Mouse (Mus musculus): ENCODE measurements at regions not wholly inside any gene's neighbourhood (a gene's known extent, or its start where the extent isn't known, plus 50 kb on each side); places are given as distances from the start of the nearest gene placed in this dataset.
"Not testable (repeated sequence)": the region's sequence is repeated elsewhere in the genome, so short reads cannot be mapped to it uniquely, and the experiment has no call there.

DNA sequence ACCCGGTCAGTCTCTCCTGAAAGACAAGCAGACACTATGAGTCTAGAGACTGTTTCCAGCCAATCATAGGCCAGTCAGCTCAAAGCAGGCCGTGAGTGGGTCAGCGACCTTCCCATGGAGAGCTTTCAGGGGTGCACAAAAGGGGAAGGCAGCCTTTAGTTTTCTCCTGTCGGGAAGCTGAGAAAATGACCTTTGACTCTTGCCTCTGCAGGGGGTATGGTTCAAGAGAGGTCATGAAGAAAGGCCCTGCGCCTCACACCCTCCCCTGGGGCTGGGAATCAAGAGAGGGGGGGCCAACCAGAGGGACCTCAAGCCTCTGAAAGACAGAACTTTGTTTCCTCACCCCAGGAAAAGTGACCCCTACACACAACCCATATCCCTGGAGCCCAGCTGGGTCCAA is 164.4 kb upstream of the Rapgef5 start:
- DNase-seq (ENCODE audit: low read depth, low spot score) (no peak), ATAC-seq (no peak)
- no peaks in the 10 kb centered on the region for H3K27me3 ChIP-seq
- ChIA-PET POLR2A (no interaction called here), CTCF (no interaction called here)
- no peak for TF ChIP-seq CTCF (IDR thresholded peaks at IDR 0.05)
- in situ Hi-C loops (cut with MboI; ENCODE audit: low pct_unique_long_range_greater_than_20kb): no loop called here

DNA sequence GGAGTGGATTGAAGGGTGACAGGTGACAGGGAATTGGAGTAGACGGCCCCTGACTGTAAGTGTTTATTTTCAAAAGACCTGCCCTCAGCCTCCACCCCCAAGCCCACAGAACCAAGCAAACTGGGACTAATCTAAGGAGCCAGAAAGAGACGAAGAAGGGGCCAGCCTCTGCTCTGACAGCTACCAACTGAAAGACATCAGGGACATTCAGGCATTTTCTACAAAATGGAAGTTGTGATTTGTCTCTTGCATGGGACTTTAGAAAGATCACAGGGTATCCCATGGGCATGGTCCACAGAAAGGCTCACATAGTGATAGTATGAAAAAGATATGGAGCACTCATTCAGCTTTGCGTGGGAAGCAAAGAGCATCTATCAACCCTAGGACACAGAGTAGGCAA is 163.8 kb upstream of the Rapgef5 start:
- in situ Hi-C loops (cut with MboI; ENCODE audit: low pct_unique_long_range_greater_than_20kb): no loop called here
- CTCF ChIA-PET: no interaction called here
- H3K27me3 ChIP-seq: no peaks in the 10 kb centered on the region
- ATAC-seq (no peak), DNase-seq (ENCODE audit: low read depth, low spot score) (no peak)
- POLR2A ChIA-PET: no interaction called here
- no peak for TF ChIP-seq CTCF (IDR thresholded peaks at IDR 0.05)

DNA sequence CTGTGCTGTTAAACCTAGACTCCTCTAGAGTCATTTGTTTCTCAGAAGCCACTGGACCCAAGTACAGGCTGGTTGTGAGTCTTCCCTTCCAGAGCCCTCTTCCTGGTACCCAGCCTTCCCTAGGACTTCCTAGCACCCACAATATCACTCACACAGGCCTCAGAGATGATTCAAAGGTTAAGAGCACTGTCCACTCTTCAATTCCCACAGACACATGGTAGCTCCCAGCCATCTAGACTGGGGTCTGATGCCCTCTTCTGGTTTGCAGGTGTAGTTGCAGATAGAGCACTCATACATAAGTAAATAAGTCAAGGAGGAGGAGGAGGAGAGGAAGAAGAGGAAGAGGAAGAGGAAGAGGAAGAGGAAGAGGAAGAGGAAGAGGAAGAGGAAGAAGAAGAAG is 163.3 kb upstream of the Rapgef5 start:
- no peak for ATAC-seq
- POLR2A ChIA-PET: no interaction called here
- no peaks in the 10 kb centered on the region for H3K27me3 ChIP-seq
- in situ Hi-C loops (cut with MboI; ENCODE audit: low pct_unique_long_range_greater_than_20kb): no loop called here
- DNase-seq (ENCODE audit: low read depth, low spot score): no peak
- peak; percentile 32 for TF ChIP-seq CTCF (IDR thresholded peaks at IDR 0.05)
- CTCF ChIA-PET: no interaction called here

DNA sequence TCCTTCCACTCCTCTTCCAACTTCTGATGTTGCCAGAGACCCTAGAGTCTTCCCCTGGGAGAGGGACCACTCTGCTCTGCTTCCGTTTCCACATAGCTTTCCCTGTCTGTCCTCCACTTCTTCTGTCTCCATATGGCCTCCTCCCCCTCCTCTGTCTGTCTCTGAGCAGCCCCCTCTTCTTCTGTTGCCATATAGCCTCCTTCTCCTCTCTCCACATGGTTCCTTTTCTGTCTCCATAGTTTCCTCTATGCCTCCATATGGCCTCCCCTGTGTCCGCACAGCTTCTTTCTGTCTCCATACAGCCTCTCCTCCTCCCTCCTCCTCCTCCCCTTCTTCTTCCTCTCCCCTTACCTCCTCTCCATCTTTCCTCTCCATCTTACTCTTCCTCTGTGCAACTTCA is 158.5 kb upstream of the Rapgef5 start:
- ATAC-seq (no peak), DNase-seq (ENCODE audit: low read depth, low spot score) (no peak)
- CTCF ChIA-PET: no interaction called here
- POLR2A ChIA-PET: interaction anchor here (0.6 kb wide), 1 partner anchor 25 kb away, joined by 3 read pairs; no protein-coding TSS in a partner anchor
- H3K27me3 ChIP-seq: peaks cover 6% of the 10 kb centered on the region
- in situ Hi-C loops (cut with MboI; ENCODE audit: low pct_unique_long_range_greater_than_20kb): no loop called here
- no peak for TF ChIP-seq CTCF (IDR thresholded peaks at IDR 0.05)

DNA sequence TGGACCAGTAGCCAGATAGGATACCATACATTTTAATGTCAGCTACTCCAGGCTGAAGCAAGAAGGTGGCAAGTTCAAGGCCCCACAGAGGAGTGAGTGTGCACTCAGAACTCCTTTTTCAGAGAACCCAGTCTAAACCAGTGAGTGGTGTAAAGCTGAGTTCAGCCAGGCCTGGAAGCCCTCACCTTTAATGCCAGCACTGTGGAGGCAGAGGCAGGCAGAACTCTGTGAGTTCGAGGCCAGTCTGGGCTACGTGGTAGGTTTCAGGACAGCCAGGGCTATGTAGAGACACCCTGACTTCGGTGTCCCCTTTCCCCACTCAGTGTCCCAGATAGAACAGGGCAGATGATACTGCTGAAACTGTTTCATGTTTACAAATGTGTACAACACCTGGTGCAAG is 157.4 kb upstream of the Rapgef5 start:
- in situ Hi-C loops (cut with MboI; ENCODE audit: low pct_unique_long_range_greater_than_20kb): no loop called here
- ChIA-PET POLR2A (no interaction called here), CTCF (no interaction called here)
- ATAC-seq: no peak
- DNase-seq (ENCODE audit: low read depth, low spot score): no peak
- peaks cover 6% of the 10 kb centered on the region for H3K27me3 ChIP-seq
- TF ChIP-seq CTCF (IDR thresholded peaks at IDR 0.05): no peak

DNA sequence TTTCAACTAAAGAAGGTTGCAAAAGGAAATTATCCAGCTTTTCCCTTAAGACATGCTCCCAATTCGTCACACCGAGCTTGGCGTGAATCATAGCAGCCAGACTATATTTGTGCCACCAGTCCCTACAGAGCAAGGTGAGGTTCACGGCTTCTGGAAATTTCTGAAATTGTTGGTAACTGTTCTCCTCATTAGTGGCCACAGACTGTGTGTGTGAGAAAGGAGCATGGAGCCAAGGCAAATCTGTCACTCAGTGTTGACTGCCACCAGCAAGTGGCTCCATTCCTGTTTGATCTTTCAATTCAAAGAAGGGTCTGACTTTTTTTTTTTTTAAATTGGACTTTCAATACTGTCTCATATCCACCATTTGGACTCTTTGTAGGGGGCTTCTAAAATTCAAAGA is 156.1 kb upstream of the Rapgef5 start:
- peaks cover 6% of the 10 kb centered on the region for H3K27me3 ChIP-seq
- ChIA-PET POLR2A (no interaction called here), CTCF (no interaction called here)
- DNase-seq (ENCODE audit: low read depth, low spot score) (no peak), ATAC-seq (no peak)
- no peak for TF ChIP-seq CTCF (IDR thresholded peaks at IDR 0.05)
- in situ Hi-C loops (cut with MboI; ENCODE audit: low pct_unique_long_range_greater_than_20kb): no loop called here

DNA sequence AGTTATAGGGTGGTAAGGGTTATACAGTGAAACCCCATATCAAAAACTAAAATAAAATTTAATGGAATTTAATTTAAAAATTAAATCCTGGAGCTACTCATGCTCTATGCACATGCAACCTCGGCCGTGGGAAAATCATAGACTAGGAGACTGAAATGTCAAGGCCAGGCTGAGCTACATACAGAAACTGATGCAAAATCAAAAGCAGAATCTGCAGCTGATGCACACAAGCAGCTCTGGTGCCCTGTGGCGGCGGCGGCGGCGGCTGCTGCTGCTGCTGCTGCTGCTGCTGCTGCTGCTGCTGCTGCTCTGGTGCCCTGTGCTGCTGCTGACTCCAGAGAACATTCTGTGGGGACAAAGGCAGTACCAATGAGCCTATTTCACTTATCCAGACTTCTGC is 154.5 kb upstream of the Rapgef5 start:
- CTCF ChIA-PET: no interaction called here
- peaks cover 6% of the 10 kb centered on the region for H3K27me3 ChIP-seq
- POLR2A ChIA-PET: no interaction called here
- no peak for ATAC-seq
- no peak for DNase-seq (ENCODE audit: low read depth, low spot score)
- in situ Hi-C loops (cut with MboI; ENCODE audit: low pct_unique_long_range_greater_than_20kb): no loop called here
- no peak for TF ChIP-seq CTCF (IDR thresholded peaks at IDR 0.05)

DNA sequence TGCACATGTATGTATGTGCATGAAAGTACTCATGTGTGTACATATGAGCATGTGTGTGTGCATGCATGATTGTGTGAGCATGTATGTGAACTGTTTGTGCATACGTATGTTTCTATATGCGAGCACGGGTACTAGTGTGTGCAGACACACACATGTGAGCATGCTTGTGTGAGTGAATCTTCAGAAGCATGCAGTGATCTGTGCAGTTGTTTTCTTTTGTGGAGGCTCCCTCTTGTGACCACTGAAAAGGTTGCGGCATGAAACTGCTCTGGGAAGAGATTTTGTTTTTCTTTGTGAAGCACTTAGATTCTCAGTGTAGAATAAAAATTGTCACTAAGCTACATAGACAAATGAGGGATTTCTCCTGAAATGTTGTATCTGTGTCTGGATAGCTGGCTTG is 152.8 kb upstream of the Rapgef5 start:
- POLR2A ChIA-PET; in situ Hi-C loops (cut with MboI; ENCODE audit: low pct_unique_long_range_greater_than_20kb); ATAC-seq; DNase-seq (ENCODE audit: low read depth, low spot score); CTCF ChIA-PET; H3K27me3 ChIP-seq: not testable (repeated sequence)

DNA sequence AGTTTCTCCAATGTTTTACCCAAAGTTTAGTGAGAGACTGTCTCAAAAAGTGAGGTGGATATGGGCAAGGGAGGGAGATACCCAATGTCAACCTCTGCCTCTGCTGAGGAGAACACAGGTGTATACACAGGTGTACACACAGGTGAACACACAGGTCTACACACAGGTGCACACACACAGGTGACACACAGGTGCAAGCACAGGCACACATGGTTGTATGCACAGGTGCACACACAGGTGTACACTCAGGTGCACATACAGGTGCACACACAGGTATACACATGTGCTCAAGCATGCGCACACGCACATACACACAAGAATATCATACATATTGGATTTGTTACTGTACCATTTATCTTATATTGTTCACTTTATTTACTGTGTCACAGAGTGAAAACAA is 151.1 kb upstream of the Rapgef5 start:
- POLR2A ChIA-PET: no interaction called here
- in situ Hi-C loops (cut with MboI; ENCODE audit: low pct_unique_long_range_greater_than_20kb): no loop called here
- no peak for TF ChIP-seq CTCF (IDR thresholded peaks at IDR 0.05)
- DNase-seq (ENCODE audit: low read depth, low spot score) (no peak), ATAC-seq (no peak)
- peaks cover 8% of the 10 kb centered on the region for H3K27me3 ChIP-seq
- CTCF ChIA-PET: no interaction called here

DNA sequence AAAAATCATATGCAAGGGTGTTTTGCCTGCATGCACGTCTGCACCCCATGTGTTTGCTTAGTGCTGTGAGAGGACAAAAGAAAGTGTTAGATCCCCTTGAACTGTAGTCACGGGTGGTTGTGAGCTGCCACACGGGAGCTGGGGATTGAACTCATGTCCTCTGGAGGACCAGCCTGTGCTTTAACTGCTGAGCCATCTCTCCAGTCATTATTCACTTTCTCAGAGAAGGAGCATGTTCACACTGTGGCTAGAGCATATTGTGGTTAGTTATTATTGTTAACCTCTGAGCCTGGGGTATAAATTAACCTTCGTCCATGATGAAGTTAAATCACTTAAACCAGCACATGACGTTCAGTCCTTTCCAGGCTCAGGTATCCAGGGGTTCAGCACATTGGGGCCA is 150.4 kb upstream of the Rapgef5 start:
- ChIA-PET POLR2A (no interaction called here), CTCF (no interaction called here)
- TF ChIP-seq CTCF (IDR thresholded peaks at IDR 0.05): no peak
- H3K27me3 ChIP-seq: peaks cover 8% of the 10 kb centered on the region
- no peak for DNase-seq (ENCODE audit: low read depth, low spot score)
- in situ Hi-C loops (cut with MboI; ENCODE audit: low pct_unique_long_range_greater_than_20kb): no loop called here
- ATAC-seq: no peak

DNA sequence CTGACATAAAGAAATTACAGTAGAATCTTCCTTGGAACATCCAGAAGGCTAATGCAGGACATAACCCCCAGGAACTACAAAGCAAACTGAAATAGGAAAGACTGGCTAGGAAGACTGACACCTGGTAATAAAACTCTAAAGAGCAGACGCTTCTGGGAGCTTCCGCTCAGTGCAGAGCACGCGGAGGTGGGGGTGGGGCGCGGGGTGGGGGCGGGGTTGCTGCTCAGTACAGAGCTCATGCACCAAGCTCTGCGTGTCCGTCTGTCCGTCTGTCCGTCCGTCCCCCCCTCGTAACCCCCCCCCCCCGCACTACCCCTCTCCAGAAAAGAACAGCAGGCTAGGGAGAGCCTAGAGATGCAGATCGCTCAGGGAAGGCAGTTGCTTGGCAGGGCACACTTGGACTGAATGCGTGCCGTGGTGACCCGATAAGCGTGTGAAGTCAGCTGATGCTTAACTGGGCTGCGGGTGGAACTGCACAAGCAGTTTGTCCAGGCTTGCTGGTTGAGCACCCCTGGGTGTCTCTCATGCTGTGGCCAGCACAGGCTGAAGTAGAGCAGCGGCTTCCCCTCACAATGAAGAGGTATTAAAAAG is 137.9 kb upstream of the Rapgef5 start:
- peaks cover 9% of the 10 kb centered on the region for H3K27me3 ChIP-seq
- CTCF ChIA-PET: no interaction called here
- no peak for ATAC-seq
- POLR2A ChIA-PET: no interaction called here
- TF ChIP-seq CTCF (IDR thresholded peaks at IDR 0.05): no peak
- no peak for DNase-seq (ENCODE audit: low read depth, low spot score)
- in situ Hi-C loops (cut with MboI; ENCODE audit: low pct_unique_long_range_greater_than_20kb): loop anchor here (25.0 kb wide), 1 partner anchor 1484 kb away; no protein-coding TSS in a partner anchor

DNA sequence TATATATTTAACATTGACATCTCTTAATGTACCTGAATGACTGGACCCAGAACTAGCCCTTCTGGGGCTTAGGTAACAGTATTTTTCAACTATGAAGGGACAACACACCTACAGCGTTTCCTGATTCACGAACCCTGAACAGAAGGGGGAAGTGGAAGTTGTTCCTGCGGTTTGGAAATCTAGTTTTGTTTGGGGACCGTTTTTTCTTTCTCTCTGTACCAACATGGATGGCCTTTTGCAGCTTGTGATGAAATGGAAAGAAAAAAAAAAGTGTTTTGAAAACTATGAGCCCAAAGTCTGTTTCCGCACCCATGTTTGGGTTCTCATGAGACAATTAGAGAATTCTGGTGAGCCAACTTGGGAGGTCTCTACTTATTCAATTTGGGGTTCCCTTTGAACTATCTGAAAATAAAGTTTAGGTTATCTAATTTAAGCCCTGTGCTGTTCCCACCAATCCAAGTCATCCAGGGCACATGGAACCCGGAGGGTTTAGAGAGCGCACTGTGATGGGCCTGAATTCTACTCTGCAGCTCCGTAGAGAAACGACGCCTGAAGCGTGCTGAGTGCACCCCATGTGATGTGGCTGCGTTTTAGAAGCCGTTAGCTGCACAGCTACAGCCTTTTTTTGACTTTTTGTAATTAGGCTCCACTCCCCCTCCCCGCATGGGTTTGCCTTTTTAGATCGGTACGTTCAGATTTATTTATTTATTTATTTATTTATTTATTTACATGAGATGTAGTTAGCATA is 137.0 kb upstream of the Rapgef5 start:
- no peak for DNase-seq (ENCODE audit: low read depth, low spot score)
- TF ChIP-seq CTCF (IDR thresholded peaks at IDR 0.05): no peak
- peaks cover 4% of the 10 kb centered on the region for H3K27me3 ChIP-seq
- ATAC-seq: no peak
- CTCF ChIA-PET: no interaction called here
- in situ Hi-C loops (cut with MboI; ENCODE audit: low pct_unique_long_range_greater_than_20kb): loop anchor here (25.0 kb wide), 1 partner anchor 1483 kb away; no protein-coding TSS in a partner anchor
- POLR2A ChIA-PET: no interaction called here

Data from Patski (cell line).